Mouse (Mus musculus) small intestine, adult 2 months (tissue): ENCODE results near the gene Inafm1. TPM values are rescaled to one million over a fixed set of nuclear protein-coding genes. Genes with fewer than 3 reads are reported as not detected.
A peak's percentile ranks its signal among the peaks of the same experiment; 100 is the strongest.

Source experiments
- H3K27ac ChIP-seq: fragments of 200-500 bp; 2 replicates; pipeline ENCODE4 v1.5.1; 2012; ENCODE audit warnings: low read depth, low read length, control low read depth, inconsistent platforms; ENCODE audit not compliant: insufficient read depth
- H3K27me3 ChIP-seq: fragments of 200-500 bp; 2 replicates; pipeline ENCODE4 v1.6.1; 2012; ENCODE audit warnings: mild to moderate bottlenecking, moderate library complexity, low read length, inconsistent platforms; ENCODE audit not compliant: control insufficient read depth, insufficient read depth
- H3K36me3 ChIP-seq: fragments of 200-500 bp; 2 replicates; pipeline ENCODE4 v1.6.1; 2012; ENCODE audit warnings: mild to moderate bottlenecking, low read length, control low read depth, inconsistent platforms; ENCODE audit not compliant: control insufficient read depth, insufficient read depth
- H3K4me1 ChIP-seq: fragments of 200-500 bp; 2 replicates; pipeline ENCODE4 v1.6.1; 2012; ENCODE audit warnings: low read length, inconsistent platforms, mixed read lengths; ENCODE audit not compliant: control insufficient read depth, insufficient read depth, insufficient read length
- H3K4me3 ChIP-seq: fragments of 200-500 bp; 2 replicates; pipeline ENCODE4 v1.5.1; 2012; ENCODE audit warnings: low read depth, mild to moderate bottlenecking, control low read depth, inconsistent platforms, low read length, moderate library complexity
- CTCF ChIP-seq: fragments of 200-500 bp; IDR thresholded peaks from 2 replicates; pipeline ENCODE4 v1.5.1; 2012; ENCODE audit warnings: low read depth, mild to moderate bottlenecking, control low read depth, inconsistent platforms, low read length, moderate library complexity, mixed read lengths; ENCODE audit not compliant: insufficient replicate concordance, insufficient read length; ENCODE audit errors: extremely low read depth
- POLR2A ChIP-seq: fragments of 200-500 bp; IDR thresholded peaks from 2 replicates; pipeline ENCODE4 v1.6.1; 2012; ENCODE audit warnings: low read depth, mild to moderate bottlenecking, control low read depth, inconsistent platforms, low read length, moderate library complexity
- WGBS: fragments of 180-500 bp; shearing (Covaris S2); methylation state at CpG from one replicate; pipeline ENCODE4 v1.1.7; 2018; 5-methylcytosine and 5-hydroxymethylcytosine counted together
- polyA plus RNA-seq: library from polyadenylated mRNA; depleted of rRNA; stranded (reverse); fragments of >200 nt; gene quantifications from 2 replicates; pipeline ENCODE4 v1.2.3, GENCODE M21; 2012

The Inafm1 gene
- polyA plus RNA-seq, 1 experiment, result 121 TPM

DNA sequence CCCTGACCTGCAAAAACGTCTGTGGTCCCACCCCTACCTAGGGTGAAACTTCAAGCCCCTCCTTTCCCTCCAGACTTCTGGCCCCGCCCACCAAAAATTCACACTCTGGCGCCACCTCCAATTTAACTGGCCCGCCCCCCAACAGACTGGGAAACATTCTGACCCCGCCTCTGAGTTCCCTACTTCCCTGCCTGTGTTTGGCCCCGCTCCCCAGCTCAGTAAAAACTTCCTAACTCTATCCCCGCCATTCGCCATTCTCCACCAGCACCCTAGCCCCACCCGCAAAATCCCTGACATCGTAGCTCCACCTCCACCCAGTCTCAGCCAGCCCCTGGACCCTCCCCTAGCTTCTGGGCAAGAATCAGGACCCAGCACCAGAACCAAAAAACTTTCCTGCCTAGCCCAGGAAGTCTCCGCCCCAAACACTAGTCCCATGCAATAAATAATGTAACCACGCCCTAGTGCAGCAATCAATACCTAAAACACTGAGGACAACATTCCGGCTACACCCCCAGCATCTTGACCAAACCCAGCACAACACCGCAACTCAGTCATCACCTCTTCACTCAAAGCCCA is 12.1 kb upstream of the Inafm1 start:
- H3K27ac ChIP-seq, result peak overlapping the region; percentile 56
- H3K4me1 ChIP-seq, result no peaks in the 10 kb centered on the region
- H3K27me3 ChIP-seq, result no peaks in the 10 kb centered on the region
- H3K4me3 ChIP-seq, result peak overlapping the region; percentile 76
- peaks cover 36% of the 10 kb centered on the region for H3K36me3 ChIP-seq
- no peak for TF ChIP-seq CTCF
- no peak for TF ChIP-seq POLR2A
- WGBS, result 2% methylated on average over 14 of the region's 14 CpGs

DNA sequence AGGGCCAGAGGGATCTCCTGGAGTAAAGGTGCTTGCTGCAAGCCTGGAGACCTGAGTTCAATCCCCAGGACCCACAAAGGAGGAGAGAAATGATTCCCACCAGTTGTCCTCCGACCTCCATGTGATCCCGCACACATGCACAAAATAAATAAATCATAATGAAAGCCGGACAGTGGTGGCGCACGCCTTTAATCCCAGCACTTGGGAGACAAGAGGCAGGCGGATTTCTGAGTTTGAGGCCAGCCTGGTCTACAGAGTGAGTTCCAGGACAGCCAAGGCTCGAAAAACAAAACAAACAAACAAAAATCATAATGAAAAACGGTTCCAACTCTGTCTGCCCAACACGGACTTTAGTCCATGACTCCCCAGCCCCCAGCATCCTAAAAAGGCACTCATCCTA is 11.5 kb upstream of the Inafm1 start:
- no peaks in the 10 kb centered on the region for H3K27me3 ChIP-seq
- 44% methylated on average over 9 of the region's 9 CpGs for WGBS
- no peaks in the 10 kb centered on the region for H3K4me1 ChIP-seq
- TF ChIP-seq POLR2A (no peak), CTCF (no peak)
- H3K27ac ChIP-seq, result peak overlapping the region; percentile 56
- peak overlapping the region; percentile 76 for H3K4me3 ChIP-seq
- peaks cover 41% of the 10 kb centered on the region for H3K36me3 ChIP-seq

DNA sequence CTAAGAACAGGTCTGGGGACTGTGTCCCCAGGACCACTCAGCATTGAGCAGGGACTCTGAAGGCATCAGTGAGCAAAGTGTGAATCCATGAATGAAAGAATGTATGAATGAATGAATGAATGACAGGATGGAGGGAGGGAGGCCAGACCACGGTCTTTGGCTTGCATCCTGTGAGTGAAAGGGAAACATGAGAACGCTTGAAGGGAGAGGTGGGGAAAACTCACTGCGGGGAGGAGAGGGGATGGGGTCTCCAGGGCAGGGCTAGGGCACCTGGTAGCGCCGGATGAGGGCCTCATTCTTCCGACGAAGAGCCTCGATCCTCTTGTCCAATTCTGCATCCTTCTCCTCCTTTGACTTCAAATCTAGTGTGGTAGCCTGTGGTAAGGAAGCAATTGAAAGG is 10.6 kb upstream of the Inafm1 start:
- Histone ChIP-seq H3K4me1 (no peaks in the 10 kb centered on the region), H3K27me3 (no peaks in the 10 kb centered on the region), H3K27ac (no peak overlapping the region), H3K36me3 (peaks cover 43% of the 10 kb centered on the region), H3K4me3 (no peak overlapping the region)
- WGBS, result 94% methylated on average over 8 of the region's 8 CpGs
- TF ChIP-seq POLR2A (no peak), CTCF (no peak)

DNA sequence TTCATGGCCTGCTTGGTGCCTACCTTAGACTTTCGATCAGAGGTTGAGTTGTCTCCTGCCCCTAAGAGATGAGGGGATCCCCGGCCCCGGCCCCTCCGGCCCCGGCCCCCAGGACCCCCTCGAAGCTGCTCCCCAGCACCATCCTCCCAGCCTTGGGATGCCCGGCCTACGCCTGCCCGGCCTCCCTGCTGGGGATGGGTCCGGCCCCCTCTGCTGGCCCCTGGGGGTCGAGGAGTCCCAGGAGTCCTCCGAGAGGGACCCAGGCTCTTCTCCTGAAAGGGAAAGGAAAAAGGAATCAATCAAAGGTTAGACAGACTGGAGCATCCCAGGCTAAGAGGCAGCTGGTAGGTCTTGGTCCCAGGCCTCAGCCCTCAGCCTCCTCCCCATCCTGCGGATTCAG is 8.9 kb upstream of the Inafm1 start:
- Histone ChIP-seq H3K36me3 (peaks cover 53% of the 10 kb centered on the region), H3K4me1 (no peaks in the 10 kb centered on the region), H3K27ac (no peak overlapping the region), H3K27me3 (no peaks in the 10 kb centered on the region), H3K4me3 (no peak overlapping the region)
- TF ChIP-seq CTCF (no peak), POLR2A (no peak)
- 94% methylated on average over 13 of the region's 13 CpGs for WGBS

DNA sequence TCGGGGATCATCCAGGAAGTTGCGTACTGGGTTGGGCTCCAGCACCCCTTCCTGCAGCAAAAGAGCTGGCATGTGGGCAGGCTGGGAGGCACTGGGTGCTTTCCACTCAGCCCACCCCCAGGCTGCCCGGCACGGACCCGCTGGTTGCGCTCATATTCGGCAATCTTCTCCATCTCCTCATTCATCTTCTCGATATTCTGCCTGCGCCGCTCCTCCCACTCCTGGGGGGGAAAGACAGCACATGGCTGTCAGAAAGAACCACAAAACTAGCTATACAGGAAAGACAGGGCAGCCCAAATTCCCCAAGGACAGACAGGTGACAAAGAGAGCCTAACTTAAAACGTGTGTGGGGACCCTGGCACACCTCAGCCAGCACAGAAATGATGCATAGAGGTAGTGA is 7.3 kb upstream of the Inafm1 start:
- no peaks in the 10 kb centered on the region for H3K27me3 ChIP-seq
- no peak overlapping the region for H3K4me3 ChIP-seq
- peaks cover 62% of the 10 kb centered on the region for H3K36me3 ChIP-seq
- TF ChIP-seq POLR2A (no peak), CTCF (no peak)
- peaks cover 7% of the 10 kb centered on the region; the same call in 1 of the 2 replicates for H3K4me1 ChIP-seq
- 89% methylated on average over 11 of the region's 11 CpGs for WGBS
- H3K27ac ChIP-seq, result no peak overlapping the region

DNA sequence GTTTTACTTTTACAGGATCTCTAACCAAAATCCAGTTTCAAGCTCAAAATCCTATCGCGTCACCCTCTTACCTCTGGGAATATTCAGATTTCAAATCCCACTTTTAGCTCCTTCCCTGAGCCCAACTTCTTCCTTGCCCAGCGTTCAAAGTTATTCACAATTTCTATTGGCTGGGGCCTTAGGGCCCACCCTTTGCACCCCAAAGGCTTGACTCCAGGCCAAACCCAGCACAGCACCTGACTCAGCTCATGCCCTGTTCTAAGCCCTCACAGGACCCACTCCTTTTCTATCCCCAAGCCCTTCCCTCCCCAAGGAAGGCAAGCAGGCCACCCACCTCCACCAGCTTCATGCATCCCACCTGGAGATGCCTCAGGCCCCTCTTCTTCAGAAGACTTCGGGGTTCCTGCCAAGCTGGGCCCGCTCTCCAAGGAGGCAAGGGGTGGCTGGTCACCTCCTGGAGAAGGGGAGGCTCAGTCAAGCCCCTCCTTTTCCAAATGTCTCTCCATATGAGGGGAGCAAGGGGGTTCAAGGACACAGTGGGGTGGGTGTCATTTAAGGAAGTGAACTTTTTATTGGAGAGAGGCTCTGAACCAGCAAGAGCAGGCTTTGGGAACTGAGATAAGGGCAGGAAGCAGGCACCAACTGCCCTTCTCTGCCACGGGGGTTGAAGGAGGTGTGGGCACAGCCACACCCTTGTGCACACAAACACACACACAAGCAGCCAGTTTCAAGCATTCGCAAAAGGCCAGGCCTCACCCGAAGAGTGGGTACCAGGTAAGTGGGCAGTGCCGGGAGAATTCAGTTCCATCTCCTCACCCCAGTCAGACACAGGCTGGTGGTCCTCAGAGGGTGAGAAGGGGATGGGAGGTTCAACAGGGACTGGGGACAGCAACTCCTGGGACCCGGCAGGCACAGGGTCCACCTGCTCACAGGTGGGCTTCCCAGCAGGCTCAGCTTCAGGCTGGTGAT is 1.8 kb upstream of the Inafm1 start:
- WGBS, result 43% methylated on average over 10 of the region's 10 CpGs
- H3K4me3 ChIP-seq, result peak overlapping the region; percentile 38
- H3K4me1 ChIP-seq, result peaks cover 31% of the 10 kb centered on the region
- peaks cover 31% of the 10 kb centered on the region for H3K36me3 ChIP-seq
- no peaks in the 10 kb centered on the region for H3K27me3 ChIP-seq
- TF ChIP-seq CTCF (no peak), POLR2A (no peak)
- H3K27ac ChIP-seq, result peak overlapping the region; percentile 77

DNA sequence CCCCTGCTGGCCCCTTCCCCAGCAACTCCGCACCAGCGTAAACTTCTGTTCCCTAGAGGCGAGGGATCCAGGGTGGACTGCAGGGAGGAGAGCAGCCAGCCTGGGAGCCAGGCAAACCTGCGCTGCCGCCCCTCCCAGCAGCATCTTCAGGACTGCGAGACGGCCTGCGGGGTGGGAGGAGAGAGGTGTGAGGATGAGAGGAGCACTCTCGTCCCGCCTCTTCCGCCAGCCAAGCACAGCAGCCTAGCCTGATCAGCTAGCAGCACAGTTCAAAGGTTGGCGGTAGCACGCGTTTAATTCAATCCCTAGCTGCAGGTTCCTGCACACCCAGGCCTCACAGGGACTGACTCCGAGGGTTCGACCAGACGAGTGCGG is 336 bp upstream of the Inafm1 start:
- Histone ChIP-seq H3K4me1 (peaks cover 31% of the 10 kb centered on the region), H3K27me3 (no peaks in the 10 kb centered on the region), H3K4me3 (peak overlapping the region; percentile 93), H3K27ac (peak overlapping the region; percentile 71), H3K36me3 (peaks cover 25% of the 10 kb centered on the region)
- TF ChIP-seq POLR2A (no peak), CTCF (no peak)
- WGBS, result 1% methylated on average over 18 of the region's 18 CpGs
